Mouse (Mus musculus) cerebellum, adult 11-12 months (tissue): ENCODE results near the gene Gm6020.
"Not testable (repeated sequence)": the region's sequence is repeated elsewhere in the genome, so short reads cannot be mapped to it uniquely, and the experiment has no call there.

ENCODE experiments used
- DNase-seq: peaks from one replicate; pipeline ENCODE4 v3.0.0; 2022

Gene Gm6020

DNA sequence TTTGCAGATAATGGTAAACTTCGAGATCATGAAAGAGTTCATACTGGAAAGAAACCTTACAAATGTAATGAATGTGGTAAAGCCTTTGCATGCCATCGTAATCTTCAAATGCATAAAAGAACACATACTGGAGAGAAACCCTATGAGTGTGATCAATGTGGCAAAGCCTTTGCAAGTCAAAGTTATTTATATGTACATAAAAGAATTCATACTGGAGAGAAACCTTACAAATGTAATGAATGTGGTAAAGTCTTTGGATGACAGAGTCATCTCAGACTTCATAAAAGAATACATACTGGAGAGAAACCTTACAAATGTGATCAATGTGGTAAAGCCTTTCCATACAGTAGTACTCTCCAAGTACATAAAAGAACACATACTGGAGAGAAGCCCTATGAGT lies at the start of gene Gm6020:
Gene Gm6020 (plus strand): TSS at position 301 of the 400 bp plus-strand sequence.
- not testable (repeated sequence) for DNase-seq

DNA sequence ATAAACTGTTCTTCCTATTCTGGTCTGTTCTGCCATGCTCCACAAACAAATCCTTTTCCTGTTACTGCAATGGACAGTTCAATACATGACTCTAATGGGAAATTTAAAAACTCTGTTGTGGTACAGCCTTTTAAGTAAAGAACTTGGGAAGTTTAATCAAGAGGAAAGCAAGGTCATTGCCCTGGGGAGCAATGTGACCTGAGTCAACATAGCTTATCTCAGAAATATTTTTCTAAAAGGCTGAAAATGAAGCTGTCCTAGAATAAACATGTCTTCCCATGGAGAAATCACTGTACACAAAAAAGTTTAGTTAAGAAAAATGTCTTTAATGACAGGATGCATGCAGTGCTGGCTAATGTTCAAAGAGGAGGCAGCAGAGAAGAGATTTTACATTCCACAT lies 45.0 kb upstream of the Gm6020 start:
- no peak for DNase-seq

DNA sequence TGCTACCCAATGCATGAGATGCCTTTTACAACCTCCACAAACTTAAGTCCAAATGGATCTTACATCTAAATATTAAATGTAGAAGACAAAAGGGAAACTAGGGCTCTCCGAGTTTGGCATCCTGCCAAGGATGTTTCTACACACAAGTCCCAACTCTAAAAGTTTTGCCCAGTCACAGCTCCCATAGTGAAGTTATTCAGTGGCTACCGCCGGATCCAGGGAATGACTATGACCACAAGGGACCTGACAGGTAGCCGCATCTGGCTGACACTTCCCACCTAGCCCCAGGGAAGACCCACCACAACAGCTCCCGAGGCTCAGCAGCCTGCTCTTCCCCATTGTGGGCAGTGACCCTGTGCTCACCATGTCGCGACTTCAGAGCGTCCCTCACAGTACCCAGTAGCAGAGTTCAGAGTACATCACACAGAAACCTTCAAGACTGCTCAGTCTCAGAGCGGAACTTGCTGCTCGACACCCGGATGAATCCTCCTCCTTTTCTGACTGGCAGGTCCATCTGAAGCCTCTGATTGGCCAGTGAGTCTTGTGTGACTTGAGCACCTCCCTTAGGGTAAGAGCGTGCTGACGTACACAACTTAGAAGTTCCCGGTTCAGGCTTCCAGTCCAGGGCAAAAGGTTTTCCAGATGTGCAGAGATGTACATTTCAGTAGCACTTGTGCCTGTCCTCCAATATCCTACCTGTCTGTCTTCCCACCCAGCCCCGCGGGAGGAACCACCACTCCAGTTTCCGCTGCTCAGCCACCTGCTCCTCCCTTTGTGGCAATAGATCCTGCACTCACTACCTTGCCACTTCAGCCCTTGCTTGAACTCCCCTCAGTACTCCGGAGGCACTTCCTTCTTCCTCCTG lies 43.1 kb upstream of the Gm6020 start, which contains the start of gene Zfp950:
Gene Zfp950 (minus strand): TSS at position 499 of the 865 bp plus-strand sequence.
- peak; percentile 85 for DNase-seq

GRCm38 (mm10) chr19:61141299-61141698 lies 42.4 kb upstream of the Gm6020 start:
- DNase-seq: no peak

DNA sequence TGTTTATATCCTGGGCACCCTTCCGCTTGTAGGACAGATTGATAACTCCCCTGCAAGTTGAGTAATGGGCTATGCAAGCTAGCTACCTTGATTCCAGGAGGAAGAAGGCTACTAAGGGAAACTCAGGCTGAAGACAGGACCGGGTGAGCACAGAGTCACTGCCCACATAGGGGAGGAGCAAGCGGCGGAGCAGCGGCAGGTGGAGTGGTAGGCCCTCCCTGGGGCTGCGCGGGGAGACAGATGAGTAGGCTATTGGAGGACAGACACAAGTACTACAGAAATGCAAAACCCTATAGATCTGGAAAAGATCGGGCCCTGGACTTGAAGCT lies 32.4 kb upstream of the Gm6020 start:
- no peak for DNase-seq

DNA sequence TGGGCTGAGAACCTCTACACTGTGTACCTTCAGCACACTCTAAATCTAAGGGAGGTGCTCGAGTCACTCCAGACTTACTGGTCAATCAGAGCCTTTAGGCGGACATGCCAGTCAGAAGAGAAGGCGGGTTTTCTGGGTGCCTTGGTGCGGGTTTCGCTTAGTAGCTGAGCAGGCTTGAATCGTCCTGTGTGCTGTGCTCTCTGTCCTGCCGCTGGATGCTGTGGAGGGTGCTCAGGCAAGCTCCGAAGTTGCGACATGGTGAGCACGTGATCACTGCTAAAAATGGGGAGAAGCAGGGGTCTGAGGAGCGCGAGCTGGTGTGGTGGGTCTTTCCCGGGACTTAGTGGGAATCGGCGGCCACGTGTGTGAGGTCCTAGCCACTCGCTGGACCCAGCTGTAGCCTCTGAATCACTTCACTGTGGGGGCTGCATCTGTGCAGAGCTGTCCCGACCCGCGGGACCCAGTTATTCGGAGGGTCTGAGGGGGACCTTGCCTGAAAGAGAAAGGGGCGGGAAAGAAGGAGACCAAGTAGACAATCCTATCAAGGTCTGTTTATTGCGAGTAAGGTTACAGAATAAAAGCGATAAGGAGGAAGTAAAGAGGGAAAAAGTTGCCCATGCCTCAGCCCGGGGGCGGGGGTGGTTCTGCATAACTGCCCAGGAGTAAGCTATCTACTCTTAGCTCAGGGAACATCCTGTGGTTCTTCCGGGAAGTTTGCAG lies 31.8 kb upstream of the Gm6020 start:
- no peak for DNase-seq

- no peak for DNase-seq
These were observed 7.8 kb upstream of the Gm6020 start, which contains the start of gene Gm7102 for GRCm38 (mm10) chr19:61175756-61176324. Gene Gm7102, minus strand, starts transcription at chr19:61176309.

GRCm38 (mm10) chr19:61199316-61199715 lies 15.6 kb downstream of the Gm6020 start:
- peak; percentile 71 for DNase-seq

GRCm38 (mm10) chr19:61199836-61200235 lies 16.1 kb downstream of the Gm6020 start:
- no peak for DNase-seq

DNA sequence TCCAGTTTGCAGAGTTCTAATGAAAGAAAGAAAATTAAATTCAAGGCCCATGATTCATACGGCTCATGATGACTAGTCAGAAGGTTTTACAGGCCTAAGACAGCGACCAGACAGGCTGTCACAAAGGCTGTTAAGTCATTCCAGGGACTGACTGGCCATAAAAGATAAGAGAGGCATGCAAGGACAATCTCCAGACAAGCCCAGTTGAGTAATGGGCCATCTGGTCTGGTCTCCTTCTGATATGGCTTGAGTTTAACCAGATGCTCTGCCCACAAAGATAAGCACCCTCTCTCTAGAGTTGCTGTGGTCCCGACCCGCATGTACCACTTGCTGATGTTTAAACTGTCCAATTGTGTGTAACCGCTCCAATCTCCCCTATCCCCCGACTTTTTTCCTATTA lies 23.8 kb downstream of the Gm6020 start:
- not testable (repeated sequence) for DNase-seq

- no peak for DNase-seq
These were observed 40.1 kb downstream of the Gm6020 start for GRCm38 (mm10) chr19:61223706-61224328.

DNA sequence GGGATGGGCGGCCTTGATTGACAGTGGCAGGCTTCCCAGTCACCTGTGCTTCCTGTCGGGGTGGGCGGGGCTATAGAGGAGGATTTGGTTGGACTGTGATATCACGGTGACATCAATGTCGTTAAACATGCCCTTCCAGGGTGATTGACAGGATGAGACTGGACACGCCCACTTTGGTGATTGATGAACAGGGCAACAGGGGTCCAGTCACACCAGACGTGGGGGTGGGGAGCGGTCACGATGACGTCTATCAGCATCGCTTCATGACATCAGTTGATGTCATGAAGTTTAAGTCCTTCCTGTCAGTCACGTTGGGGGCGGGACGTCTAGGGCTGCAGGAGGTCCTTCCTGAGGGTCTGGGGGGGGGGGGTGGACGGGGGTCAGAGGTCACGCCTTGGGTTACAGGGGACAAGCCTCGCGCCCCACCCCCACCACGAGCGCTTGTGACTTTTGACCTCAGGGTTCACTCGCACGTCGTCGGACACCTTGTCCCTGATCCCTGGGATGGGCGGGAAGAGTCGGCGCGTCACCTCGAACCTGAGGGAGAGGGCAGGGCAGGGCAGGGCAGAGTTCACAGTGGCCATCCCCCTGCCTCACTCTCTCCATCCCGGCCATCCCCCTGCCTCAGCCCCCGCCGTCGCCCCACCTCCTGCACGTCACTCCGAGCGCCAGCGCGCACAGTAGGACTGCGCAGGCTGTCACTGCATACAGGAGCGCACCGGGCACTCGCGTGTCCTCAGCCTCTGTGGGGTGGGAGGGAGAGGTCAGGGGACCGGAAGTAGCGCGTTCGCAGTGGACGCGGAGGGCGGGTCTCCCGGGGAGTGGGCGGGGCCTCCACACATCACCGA lies 41.2 kb downstream of the Gm6020 start:
- peak; percentile 48 for DNase-seq

DNA sequence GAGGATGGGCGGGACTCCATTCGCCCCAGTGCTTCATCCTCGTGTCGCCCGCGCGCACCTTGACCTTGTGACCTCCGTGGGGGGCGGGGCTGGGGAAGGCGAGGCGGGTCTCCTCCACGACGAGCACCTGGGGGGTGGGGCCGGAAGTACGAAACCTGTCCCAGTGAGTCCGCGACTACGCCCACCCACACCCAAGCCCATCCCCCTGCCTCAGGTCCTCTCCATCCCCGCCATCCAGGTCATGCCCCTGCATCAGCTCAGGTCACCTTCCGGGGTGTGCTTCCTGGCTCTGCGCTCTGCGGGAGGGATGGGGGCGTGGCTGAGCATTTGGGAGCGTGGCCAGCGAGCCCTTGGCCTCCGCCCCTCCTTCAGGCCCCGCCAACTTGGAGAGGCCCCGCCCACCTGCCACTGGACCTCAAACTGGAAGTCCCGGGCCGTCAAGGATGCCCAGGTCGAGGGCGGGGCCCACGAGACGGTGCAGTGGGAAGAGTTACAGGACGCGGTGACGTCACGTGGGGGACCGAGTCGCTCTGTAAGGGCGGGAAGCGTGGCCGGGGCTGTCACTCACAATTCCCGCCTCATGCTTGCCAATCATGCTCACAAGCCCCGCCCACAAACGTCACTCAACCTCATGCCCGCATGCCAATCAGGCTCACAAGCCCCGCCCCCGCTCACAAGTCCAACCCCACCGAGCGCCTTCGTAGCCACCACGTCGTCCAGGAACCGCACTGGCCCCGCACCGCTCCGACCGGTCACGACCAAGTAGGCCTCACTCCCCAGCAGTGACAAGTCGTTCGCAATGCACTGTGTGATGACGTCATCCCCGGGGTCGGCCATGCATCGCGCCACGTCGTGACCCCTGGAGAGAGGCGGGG lies 42.1 kb downstream of the Gm6020 start:
- DNase-seq: peak; percentile 87

- peak; percentile 83 for DNase-seq
These were observed 42.8 kb downstream of the Gm6020 start for GRCm38 (mm10) chr19:61226401-61226927.

DNA sequence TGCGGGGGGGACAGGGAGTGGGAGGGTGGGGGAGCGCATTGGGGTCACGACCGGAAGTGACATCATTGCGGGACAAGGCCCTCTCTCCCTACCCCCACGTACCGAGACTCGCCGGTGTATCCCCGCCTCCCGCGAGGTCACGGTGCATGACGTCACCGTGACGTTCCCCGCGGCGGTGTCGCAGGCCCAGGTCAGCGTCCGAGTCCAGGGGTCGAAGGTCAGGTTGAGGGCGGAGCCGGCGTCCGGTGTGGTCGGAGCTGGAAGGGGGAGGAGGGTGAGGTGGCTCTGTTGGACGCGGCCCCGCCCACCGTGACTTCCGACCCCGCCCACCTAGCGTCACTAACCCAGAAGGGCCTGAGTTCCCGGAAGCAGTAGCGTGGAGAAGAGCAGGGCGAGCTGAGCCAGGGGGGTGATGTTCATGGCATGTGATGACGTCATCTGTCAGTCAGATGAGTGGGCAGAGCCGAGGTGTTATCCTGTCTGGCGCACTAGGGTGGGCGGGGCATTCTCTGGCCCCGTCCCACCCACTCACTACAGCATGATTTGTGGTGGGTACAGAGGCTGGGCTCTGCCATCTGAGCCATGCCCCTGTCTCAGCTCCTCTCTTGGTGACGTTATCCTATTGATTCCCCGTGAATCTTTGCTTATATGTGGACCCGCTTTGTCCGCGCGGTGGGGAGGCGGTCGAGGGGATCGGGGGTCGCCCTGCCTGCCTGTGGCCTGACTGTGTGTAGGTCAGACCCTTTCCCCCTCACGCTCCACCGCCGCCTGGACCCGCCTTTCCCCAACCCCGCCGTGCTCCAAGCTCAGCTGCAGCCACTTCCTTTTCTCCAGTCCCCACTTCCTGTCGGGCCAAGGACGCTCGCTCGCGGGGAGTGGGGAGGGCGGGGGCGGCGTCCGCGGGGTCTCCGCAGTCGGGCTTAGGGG lies 43.5 kb downstream of the Gm6020 start:
- peak; percentile 90 for DNase-seq

DNA sequence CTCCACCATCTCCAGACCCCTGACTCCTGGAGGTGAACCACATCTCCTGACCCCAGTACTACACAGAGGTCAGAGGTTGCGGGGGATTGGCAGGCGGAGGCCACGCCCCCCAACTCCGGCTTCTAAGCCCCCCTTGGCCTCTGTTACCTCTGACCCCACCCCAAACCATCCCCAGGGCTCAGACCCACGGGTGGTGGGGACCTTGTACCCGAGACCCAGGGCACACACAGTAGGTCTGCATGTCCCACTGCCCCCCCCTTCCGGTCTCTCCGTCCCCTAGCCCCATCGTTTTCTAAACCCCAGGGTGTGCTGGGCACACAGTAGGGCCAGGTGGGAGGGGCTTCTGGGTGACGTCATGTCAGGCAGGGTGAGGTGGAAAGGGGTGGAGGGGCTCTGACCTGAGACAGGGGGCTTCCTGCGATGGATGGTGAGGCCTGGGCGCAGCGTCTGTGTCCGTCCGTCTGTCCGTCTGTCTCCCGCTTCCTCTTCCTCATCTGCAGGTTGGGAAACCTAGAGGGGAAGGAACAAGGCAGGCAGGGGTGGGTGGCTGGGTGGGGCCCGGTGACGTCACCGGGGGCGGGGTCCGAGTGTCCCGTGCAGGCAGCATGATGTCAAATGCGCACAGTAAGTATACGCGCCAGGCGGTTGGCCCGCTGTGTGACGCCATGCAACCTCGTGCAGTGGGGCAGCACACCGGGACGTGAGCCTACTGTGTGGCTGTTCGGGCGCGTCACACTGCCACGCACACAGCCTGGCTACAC lies 44.4 kb downstream of the Gm6020 start, which contains the start of gene Csf2ra:
Gene Csf2ra (minus strand): TSS at position 489 of the 761 bp plus-strand sequence.
- peak; percentile 64 for DNase-seq
